Mouse (Mus musculus): ENCODE data around the gene Slc39a13.
A peak's percentile ranks its signal among the peaks of the same experiment; 100 is the strongest.

Slc39a13 gene

GRCm38 (mm10) chr2:91090208-91090607 lies 20.0 kb upstream of the Slc39a13 start:
- no peak for DNase-seq (ENCODE audit: low spot score in 2 of 2)

- DNase-seq (ENCODE audit: low spot score in 2 of 2) = no peak
Observed at GRCm38 (mm10) chr2:91088987-91089386, 18.8 kb upstream of the Slc39a13 start.

DNA sequence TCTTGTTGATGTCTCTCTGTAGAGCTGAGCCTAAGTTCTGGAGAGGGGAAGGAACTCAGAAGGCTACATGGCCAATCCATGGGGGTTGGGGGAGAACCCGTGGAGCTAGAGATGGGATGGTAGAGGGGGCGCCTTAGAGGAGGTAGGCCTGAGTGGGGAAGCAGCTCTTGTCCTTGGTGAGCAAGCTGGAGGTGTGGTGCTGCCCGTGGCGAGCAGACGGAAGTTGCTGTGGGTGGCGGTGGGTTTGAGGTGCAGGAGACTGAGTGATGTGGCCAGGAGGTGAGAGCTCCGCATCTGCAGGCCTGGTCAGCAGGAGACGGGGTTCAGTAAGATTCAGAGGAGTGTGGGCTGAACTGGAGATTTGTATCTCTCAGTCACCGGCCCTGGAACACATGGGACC lies 17.2 kb upstream of the Slc39a13 start:
- DNase-seq (ENCODE audit: low spot score in 2 of 2) = no peak

DNA sequence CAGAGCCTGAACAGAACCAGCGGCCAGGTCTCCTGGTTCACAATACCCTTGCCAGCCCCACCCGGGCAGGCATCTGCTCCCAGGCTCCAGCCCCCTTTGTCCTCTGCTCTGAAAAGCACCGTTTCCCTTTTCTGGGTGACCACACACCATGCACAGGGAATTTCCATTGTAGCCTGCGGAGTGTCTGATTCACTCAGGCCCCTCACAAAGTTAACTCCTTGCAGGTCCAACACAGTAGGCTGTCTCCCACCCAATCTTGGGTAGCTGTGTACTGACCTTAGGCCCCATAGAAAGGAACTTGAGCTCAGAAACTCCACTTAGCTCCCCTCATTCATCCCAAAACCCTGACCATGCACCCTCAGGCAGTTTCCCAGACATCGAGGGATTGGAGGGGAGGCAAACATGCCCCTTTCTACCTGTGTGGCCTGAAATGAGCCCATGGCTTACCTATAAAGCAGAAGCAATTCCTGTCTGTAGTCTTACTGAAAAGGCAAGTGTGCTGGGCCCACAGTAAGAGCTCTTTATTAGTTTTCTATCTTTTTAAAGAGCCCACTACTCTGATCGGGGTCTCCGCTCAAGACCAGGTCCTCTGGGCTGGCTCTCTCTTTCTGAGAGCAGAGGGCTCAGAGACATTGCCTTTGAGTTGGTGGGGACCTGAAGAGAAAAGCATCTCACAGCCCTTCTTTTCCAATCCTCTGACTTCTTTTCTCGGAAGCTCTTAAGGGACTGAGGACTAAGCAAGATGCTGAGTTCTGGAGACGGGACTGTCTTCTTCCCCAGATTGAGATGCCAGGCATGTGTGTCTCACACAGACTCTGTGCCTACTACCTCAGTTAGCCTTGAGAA lies 16.4 kb upstream of the Slc39a13 start:
- no peak for DNase-seq (ENCODE audit: low spot score in 2 of 2)

GRCm38 (mm10) chr2:91085494-91086391 lies 15.5 kb upstream of the Slc39a13 start:
- no peak for DNase-seq (ENCODE audit: low spot score in 2 of 2)

- no peak for DNase-seq (ENCODE audit: low spot score in 2 of 2)
Observed at GRCm38 (mm10) chr2:91084179-91084820, 14.1 kb upstream of the Slc39a13 start.

DNA sequence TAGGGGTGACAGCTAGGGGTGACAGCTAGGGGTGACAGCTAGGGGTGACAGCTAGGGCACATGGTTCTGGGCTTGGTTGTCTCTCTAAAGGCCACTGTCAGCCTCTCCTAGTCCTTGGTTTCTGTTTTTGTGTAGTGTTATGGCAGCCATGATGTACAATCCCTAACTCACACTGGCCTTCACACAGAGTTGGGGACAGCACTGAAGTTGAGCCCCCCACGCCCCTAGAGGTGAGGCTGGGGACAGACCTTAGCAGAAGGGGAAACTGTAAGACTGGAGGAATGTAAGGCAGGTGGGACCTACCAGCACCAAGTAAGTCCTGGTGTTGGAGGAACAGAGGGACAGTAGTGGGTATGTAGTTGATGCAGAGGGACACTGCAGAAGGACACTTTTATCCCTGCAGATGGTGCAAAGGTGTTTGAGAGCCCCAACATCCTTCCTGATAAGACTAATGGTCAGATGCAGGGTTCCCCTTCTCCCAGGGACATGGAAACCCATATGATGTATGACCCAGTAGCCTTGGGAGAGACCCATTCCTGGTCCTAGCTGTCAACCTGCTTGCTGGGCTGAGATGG lies 13.2 kb upstream of the Slc39a13 start:
- no peak for DNase-seq (ENCODE audit: low spot score in 2 of 2)

GRCm38 (mm10) chr2:91082844-91083243 lies 12.6 kb upstream of the Slc39a13 start:
- peak; percentile 77 to 84 for DNase-seq (ENCODE audit: low spot score in 2 of 2)

GRCm38 (mm10) chr2:91081775-91082695 lies 11.8 kb upstream of the Slc39a13 start, which contains the start of gene Spi1:
TSS of gene Spi1 (plus strand) at chr2:91082390.
- DNase-seq (ENCODE audit: low spot score in 2 of 2) = peak in 1 of 2 experiments; percentile 68

DNA sequence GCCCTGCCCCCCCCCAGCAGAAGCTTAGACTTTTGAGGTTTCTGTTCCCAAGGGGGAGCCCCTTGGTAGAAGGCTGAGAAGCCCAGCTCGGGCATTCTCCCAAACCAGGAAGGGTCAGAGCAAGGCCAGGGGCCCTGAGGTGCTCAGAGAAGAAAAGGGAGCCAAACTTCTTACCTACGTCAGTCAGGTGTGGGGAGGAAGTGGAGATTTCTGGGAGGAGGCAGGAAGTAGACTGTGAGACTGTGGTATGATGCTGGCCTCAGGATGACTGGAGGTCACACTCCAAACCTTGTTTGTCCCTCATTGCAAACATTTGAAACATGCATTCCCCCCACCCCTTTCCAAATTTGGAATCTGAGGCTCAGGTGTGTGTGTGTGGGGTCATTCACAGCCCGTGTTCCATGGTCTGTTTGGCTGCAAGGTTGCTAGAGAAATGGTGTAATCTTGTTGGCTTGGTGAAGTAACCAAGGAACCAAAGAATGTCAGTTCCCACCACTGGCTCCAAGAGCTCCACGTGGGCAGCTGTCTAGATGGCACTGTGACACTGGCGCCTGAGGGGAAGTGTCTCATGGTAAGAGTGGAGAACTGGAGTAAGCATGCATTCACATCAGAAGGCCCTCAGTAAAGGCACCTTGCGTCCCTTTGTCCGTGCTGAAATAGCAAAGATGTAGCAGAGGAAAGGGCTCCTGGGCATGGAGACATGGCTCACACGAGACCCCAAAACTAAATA lies 10.7 kb upstream of the Slc39a13 start:
- peak in 1 of 2 experiments; percentile 66 for DNase-seq (ENCODE audit: low spot score in 2 of 2)

- no peak for DNase-seq (ENCODE audit: low spot score in 2 of 2)
Observed at GRCm38 (mm10) chr2:91079026-91079384, 8.8 kb upstream of the Slc39a13 start.

GRCm38 (mm10) chr2:91078314-91079025 lies 8.3 kb upstream of the Slc39a13 start:
- peak in 1 of 2 experiments; percentile 72 for DNase-seq (ENCODE audit: low spot score in 2 of 2)

- no peak for DNase-seq (ENCODE audit: low spot score in 2 of 2)
Observed at GRCm38 (mm10) chr2:91077957-91078313, 7.7 kb upstream of the Slc39a13 start.

GRCm38 (mm10) chr2:91072092-91072491 lies 1.9 kb upstream of the Slc39a13 start:
- no peak for DNase-seq (ENCODE audit: low spot score in 2 of 2)

DNA sequence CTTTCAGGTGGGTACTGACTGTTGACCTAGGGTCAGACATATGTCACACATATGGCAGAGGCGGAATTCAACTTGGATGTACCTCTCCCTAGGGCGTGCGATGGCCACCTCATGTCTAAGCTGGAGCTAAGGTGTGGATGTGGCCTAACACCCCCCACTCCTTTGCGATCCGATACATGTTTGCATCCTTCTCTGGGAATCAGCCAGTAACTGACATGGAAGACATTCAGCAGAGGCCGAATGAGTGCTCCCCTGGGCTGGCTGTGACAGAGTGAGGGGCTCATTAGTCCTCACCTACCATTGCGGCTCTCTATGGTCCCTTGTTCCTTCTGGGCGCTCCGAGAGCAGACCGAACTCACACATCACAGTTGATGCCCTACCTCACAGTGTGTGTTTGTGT lies 842 bp upstream of the Slc39a13 start:
- DNase-seq (ENCODE audit: low spot score in 2 of 2) = peak in 1 of 2 experiments; percentile 62

DNA sequence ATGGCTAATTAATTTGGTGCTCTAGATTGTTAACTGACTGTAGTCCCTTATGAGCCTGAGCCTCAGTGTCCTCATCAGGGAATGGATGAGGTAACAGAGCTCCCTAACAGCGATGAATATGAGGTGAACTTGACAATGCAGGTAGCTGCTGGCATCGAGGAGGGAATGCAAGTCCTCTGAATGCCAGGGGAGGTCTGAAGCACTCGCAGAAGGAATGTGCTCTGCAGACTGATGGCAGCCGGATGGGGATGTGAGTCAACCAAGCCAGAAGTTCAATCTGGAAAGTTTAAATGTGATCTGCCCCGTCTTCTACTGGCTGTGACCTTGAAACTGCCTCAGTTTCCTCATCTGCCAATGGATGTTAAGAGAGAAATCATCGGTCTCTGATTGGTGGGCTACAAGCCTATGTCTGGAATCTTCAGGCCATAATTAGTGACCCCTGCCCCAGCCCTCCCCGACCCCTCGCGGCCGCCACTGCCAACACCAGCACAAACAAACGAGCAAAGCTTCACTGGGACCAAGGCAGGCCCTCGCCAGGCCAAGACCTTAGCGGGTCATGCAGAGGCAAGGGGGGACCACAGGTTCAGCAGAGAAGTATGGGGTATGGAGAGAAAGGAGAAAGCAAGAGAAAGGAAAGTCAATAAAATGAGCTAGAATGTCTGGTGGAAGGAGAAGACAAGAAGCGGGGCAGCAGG lies 764 bp downstream of the Slc39a13 start:
- peak in 1 of 2 experiments; percentile 60 for DNase-seq (ENCODE audit: low spot score in 2 of 2)

DNA sequence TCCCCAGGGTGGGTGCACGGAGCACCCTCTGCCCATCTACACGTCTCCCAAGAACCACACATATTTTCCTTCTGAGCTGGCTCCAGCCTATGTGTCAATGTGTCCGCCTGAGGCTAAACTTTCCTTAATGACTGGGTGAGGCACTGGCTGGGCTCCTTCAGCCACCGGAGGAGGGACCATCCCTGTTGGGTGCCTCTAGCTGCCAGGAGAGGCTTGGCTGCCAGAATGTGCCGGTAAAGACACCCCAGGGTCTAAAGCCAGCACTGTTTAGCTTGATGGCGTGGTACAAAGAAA lies 1.4 kb downstream of the Slc39a13 start:
- peak in 1 of 2 experiments; percentile 58 for DNase-seq (ENCODE audit: low spot score in 2 of 2)

- peak in 1 of 2 experiments; percentile 58 for DNase-seq (ENCODE audit: low spot score in 2 of 2)
Observed at GRCm38 (mm10) chr2:91068162-91068871, 1.9 kb downstream of the Slc39a13 start.

Measured in spleen, postnatal 4 days (tissue).